Mouse (Mus musculus) kidney, postnatal 36 days (tissue): ENCODE data around the gene Olfr128.
"Not testable (repeated sequence)": the region's sequence is repeated elsewhere in the genome, so short reads cannot be mapped to it uniquely, and the experiment has no call there.

Source experiments
- DNase-seq, 2 experiments: peaks; one replicate each; pipeline ENCODE4 v3.0.0; 2021 to 2022; ENCODE audit warnings: mixed read lengths in 2 of 2

Olfr128 gene

DNA sequence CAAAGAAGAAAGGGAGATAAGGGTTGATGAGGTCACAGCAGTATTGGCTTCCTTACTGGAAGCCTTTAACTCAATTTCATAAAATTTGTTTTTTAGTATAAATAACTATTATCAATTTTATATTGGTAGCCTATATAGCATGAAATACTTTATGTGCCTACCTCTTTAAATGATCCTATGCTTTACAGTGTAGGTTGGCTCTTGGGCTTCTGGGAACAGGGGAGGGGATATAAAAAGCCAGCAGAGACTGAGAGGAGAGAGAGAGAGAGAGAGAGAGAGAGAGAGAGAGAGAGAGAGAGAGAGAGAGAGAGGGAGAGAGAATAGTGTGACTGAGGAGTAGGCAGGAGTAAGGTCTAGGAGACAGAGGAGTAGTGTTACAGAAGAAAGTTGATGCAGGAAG lies at the start of gene Olfr128:
TSS of gene Olfr128 (plus strand) at position 301 of the 400 bp plus-strand sequence.
- DNase-seq, result no peak

DNA sequence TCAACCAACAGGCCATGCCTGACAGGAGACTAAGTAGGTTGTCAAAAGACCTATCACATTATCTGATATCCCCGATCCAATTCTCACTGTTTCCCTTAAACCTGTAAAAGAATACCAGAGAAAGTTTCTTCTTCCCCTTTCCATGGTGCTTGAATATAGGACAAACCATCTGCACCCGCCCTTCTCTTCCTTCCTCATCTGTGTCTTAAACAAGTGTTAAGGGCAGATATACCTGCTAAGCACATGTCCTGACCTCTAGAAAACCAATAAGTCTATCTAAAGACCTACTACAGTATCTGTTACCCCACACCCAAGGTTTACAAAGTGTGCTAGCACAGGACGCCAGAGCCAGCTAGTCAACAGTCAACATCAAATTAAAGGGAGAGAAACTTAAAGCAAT lies 46.5 kb upstream of the Olfr128 start:
- no peak for DNase-seq

DNA sequence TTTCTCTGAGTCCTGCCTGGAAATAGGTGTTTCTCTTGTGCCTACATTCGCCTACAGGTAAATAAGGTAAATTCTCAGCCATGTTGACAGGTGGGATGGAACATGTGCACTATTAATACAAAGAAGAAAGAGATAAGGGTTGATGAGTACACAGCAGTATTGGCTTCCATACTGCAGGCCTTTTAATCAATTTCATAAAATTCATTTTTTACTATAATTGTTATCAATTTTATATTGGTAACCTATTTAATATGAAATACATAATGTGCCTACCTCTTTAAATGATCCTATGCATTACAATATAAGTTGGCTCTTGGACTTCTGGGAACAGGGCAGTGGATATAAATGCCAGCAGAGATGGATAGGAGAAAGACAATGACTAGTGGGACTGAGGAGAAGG lies 20.2 kb upstream of the Olfr128 start, which contains the start of gene Olfr127:
TSS of gene Olfr127 (plus strand) at position 301 of the 400 bp plus-strand sequence.
- no peak for DNase-seq

DNA sequence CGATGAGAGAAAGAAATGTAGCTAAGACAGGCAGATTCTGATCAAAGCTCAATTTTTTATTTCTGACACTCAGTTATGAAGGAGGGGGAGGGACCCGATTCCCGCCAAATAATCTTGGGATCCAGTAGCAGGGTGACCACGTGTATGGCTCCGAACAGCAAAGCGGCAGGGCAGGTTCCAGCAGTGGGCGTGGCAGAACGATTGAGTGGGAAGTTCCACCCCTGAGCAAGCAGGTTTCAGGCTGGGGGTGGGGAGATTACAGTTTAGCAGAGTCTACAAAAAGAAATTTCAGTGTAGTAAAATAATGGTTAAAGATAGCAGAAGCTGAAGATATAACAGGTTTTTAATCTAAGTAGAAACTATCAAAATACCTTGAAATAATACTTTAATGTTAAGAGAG lies 13.5 kb upstream of the Olfr128 start:
- not testable (repeated sequence) for DNase-seq

DNA sequence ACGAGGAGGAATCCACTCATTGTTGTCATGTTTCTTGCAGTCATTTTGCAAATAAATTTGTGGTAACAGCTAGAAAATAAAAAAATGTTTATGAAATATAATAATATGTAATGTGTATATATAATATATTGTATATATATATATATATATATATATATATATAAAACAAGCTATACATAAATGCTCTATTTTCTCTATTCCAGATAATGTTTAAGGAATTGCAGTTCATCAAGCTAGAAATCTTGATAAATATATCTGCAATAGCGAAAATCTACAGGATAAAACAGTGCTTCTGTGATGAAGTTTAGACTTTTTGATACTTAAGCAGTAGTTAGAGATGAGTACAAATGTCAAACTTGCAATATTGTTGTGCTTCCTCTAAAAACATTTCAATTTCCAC lies 32.6 kb downstream of the Olfr128 start, which contains the start of gene Olfr761:
TSS of gene Olfr761 (minus strand) at position 101 of the 400 bp plus-strand sequence.
- no peak for DNase-seq

DNA sequence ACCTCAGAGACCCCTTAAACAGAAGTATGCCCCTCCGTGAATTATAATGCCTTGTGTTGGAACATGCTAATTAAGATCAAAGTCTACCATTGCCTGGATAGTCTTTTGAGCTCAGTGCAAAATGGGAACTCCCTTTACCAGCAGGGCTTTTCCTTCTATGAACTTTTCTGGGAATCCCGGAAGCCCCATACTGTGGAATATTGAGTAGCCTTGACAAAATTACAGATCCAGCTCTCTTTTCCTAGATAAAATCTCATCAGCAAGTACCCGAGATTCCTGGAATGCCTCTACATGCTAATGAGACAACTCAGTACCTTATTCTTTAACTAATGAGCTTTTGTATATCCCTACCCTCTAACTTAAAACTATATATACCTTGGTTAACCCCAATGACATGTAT lies 53.2 kb downstream of the Olfr128 start:
- DNase-seq, result no peak
